Mouse (Mus musculus) stomach, postnatal 0 days (tissue): ENCODE measurements around the gene Gcn1l1. TPM values are rescaled to one million over a fixed set of nuclear protein-coding genes. Genes with fewer than 3 reads are reported as not detected.

Experiments used
- ATAC-seq: fragments of 200-750 bp; cut with Nextera tagmentation; 2 replicates; pipeline ENCODE4 v1.8.0; 2017; ENCODE audit not compliant: low FRiP score, low TSS enrichment
- DNase-seq: peaks from one replicate; pipeline ENCODE4 v3.0.0-alpha.2; 2016; ENCODE audit warnings: low spot score
- H3K27ac ChIP-seq: fragments of 300-500 bp; sonication (generic); replicated peaks from 2 replicates; pipeline ENCODE4 v1.5.1; 2014; ENCODE audit warnings: mild to moderate bottlenecking, control low read depth
- H3K27me3 ChIP-seq: fragments of 300-500 bp; sonication (generic); 2 replicates; pipeline ENCODE4 v1.6.1; 2014; ENCODE audit warnings: low read length; ENCODE audit not compliant: control insufficient read depth, insufficient read depth
- H3K36me3 ChIP-seq: fragments of 300-500 bp; sonication (generic); 2 replicates; pipeline ENCODE4 v1.6.1; 2014; ENCODE audit warnings: low read length, mixed read lengths; ENCODE audit not compliant: control insufficient read depth, insufficient read depth
- H3K4me1 ChIP-seq: fragments of 300-500 bp; sonication (generic); replicated peaks from 2 replicates; pipeline ENCODE4 v1.6.1; 2014; ENCODE audit warnings: antibody characterized with exemption; ENCODE audit not compliant: control insufficient read depth, insufficient read depth
- H3K4me2 ChIP-seq: fragments of 300-500 bp; sonication (generic); replicated peaks from 2 replicates; pipeline ENCODE4 v1.6.1; 2014; ENCODE audit warnings: low read depth, mild to moderate bottlenecking, control low read depth, moderate library complexity
- H3K4me3 ChIP-seq: fragments of 300-500 bp; sonication (generic); 2 replicates; pipeline ENCODE4 v1.5.1; 2014; ENCODE audit warnings: low read depth, low read length, control low read depth
- H3K9ac ChIP-seq: fragments of 300-500 bp; sonication (generic); 2 replicates; pipeline ENCODE4 v1.6.1; 2014; ENCODE audit warnings: mild to moderate bottlenecking, low read length, control low read depth, mixed read lengths
- H3K9me3 ChIP-seq: fragments of 300-500 bp; sonication (generic); 2 replicates; pipeline ENCODE4 v1.6.1; 2016; ENCODE audit warnings: low read length; ENCODE audit not compliant: control insufficient read depth
- CTCF ChIP-seq: IDR thresholded peaks from 2 replicates; pipeline ENCODE4 v1.5.1; 2016; ENCODE audit warnings: antibody characterized with exemption, low read depth, mild to moderate bottlenecking, moderate library complexity
- EP300 ChIP-seq: optimal IDR thresholded peaks from 2 replicates; pipeline ENCODE3; 2016; ENCODE audit warnings: antibody characterized with exemption
- WGBS: fragments of 180-500 bp; shearing (Covaris S2); extraction: QIAGEN DNeasy Blood & Tissue Kit; methylation state at CpG from one replicate; pipeline ENCODE4 v1.1.7; 2014; 5-methylcytosine and 5-hydroxymethylcytosine counted together
- polyA plus RNA-seq: library from polyadenylated mRNA; unstranded; fragments of >200 nt; fragmentation: Nextera tagmentation; extraction: Ambion mirVana; gene quantifications from 2 replicates; pipeline ENCODE4 v1.2.1, GENCODE M21; 2015

Gcn1l1 gene
- polyA plus RNA-seq, 1 experiment from 2014 or later: 11.7 TPM

DNA sequence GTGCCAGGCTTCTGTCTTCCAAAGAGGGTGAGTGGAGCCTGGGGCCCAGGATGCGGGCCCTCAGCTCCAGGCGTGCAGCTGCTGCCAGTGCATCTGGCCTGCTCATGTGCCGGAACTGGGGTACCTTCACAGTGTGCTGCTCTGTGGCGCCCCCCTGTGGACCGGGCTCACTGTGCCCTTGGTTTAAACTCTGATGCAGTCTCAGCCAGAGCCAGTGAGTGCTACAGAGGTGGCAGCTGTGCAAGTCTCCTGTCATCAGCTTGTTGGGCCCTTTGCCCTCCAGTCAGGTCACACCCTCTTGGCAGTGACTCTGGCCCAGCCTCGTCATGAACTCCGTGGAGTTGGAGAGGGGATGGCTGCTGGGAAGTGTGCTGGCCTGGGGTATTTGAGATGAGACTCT is 49.9 kb downstream of the Gcn1l1 start:
- TF ChIP-seq EP300: no peak
- peak; percentile 73 for TF ChIP-seq CTCF
- DNase-seq (peak; percentile 75), ATAC-seq (peak; percentile 31)
- WGBS: 78% methylated on average over 7 of the region's 7 CpGs
- Histone ChIP-seq H3K27ac (no peak overlapping the region), H3K9me3 (no peaks in the 10 kb centered on the region), H3K27me3 (no peaks in the 10 kb centered on the region), H3K4me1 (no peaks in the 10 kb centered on the region), H3K4me3 (no peak overlapping the region), H3K9ac (no peak overlapping the region), H3K36me3 (peaks cover 60% of the 10 kb centered on the region), H3K4me2 (no peak overlapping the region)

DNA sequence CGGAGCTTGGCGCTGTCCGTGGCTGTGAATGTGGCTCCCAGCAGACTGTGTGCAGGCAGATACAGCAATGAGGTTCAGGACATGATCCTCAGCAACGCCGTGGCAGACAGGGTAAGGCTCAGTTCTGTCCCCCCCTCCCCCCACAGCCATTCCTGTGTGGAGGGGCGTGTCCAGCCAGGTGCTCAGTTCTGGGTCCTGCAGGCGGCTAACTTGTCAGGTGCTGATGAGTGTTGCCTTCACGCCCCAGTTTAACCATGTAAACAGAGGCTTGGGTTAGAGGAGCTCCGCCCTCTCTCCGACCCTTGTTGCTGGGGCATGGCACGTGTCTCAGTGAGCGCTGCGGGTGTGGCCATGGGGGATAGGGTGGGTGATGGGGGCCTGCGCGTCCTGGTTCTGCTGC is 54.6 kb downstream of the Gcn1l1 start:
- WGBS: 64% methylated on average over 15 of the region's 15 CpGs
- Histone ChIP-seq H3K9me3 (no peaks in the 10 kb centered on the region), H3K9ac (no peak overlapping the region), H3K4me2 (no peak overlapping the region), H3K27me3 (no peaks in the 10 kb centered on the region), H3K4me3 (no peak overlapping the region), H3K27ac (no peak overlapping the region), H3K36me3 (peaks cover 36% of the 10 kb centered on the region), H3K4me1 (no peaks in the 10 kb centered on the region)
- peak; percentile 33 for DNase-seq
- ATAC-seq: peak; percentile 20; the same call in 1 of the 2 replicates
- TF ChIP-seq EP300 (no peak), CTCF (no peak)

DNA sequence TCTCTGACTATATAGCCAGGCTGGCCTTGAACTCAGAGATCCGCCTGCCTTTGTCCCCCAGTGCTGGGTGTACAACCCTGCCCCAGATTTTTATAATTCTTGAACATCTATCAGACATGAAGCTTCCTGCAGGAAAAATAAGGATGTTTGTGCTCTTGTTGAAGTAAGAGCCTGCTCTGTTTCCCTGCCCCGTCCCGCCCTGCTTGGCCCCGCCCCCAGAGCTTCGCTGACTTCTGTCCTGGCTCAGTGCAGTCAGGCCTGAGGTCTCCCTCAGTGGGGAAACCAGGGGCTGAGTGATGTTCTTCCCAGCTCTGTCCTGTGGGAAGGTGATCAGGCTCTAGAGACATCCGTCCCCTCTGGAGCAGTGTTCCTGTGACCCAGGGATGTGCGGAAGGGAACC is 57.6 kb downstream of the Gcn1l1 start:
- Histone ChIP-seq H3K36me3 (peaks cover 9% of the 10 kb centered on the region), H3K4me1 (no peaks in the 10 kb centered on the region), H3K9me3 (no peaks in the 10 kb centered on the region), H3K9ac (no peak overlapping the region), H3K27ac (no peak overlapping the region), H3K27me3 (no peaks in the 10 kb centered on the region), H3K4me2 (no peak overlapping the region), H3K4me3 (no peak overlapping the region)
- TF ChIP-seq EP300: no peak
- ATAC-seq (no peak), DNase-seq (peak; percentile 54)
- 79% methylated on average over 7 of the region's 7 CpGs for WGBS

DNA sequence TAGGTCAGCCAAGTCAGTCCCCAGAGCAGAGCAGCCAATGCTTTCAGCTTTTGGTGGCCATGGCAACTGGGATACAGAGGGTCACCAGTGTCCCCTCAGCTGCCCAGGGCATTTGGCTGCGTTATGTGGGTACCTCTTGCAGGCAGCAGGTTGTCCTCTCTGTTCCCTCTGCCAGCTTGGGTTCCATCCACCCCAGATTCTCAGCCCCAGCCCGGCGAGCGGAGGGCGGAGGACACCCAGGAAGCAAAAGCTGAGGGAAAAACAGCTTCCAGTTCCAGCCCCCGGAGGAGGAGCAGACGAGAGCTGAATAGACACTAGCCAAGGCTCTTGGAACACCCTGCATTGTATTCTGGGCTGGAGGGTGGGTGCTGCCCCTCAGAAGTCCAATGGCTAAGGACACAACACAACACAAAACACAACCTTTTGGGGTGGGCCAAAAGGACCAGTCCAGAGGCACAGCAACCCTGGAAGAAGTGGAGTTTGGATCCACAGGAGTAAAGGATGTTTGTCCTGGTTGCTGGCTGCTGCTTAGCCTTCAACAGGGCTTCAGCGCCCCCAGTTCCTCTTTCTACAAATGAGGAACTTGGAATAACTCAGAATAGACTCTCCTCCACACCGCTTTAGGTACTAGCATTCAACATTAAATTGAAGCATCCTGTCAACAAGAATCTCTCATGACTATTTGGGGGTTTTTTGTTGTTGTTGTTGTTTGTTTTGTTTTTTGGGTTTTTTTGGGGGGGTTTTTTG is 58.8 kb downstream of the Gcn1l1 start:
- H3K4me2 ChIP-seq: no peak overlapping the region
- TF ChIP-seq CTCF (no peak), EP300 (no peak)
- H3K4me3 ChIP-seq: no peak overlapping the region
- 86% methylated on average over 9 of the region's 9 CpGs for WGBS
- no peak for DNase-seq
- no peaks in the 10 kb centered on the region for H3K9me3 ChIP-seq
- no peaks in the 10 kb centered on the region for H3K4me1 ChIP-seq
- no peaks in the 10 kb centered on the region for H3K27me3 ChIP-seq
- H3K36me3 ChIP-seq: peaks cover 9% of the 10 kb centered on the region; the same call in 1 of the 2 replicates
- no peak overlapping the region for H3K27ac ChIP-seq
- no peak for ATAC-seq
- no peak overlapping the region for H3K9ac ChIP-seq

DNA sequence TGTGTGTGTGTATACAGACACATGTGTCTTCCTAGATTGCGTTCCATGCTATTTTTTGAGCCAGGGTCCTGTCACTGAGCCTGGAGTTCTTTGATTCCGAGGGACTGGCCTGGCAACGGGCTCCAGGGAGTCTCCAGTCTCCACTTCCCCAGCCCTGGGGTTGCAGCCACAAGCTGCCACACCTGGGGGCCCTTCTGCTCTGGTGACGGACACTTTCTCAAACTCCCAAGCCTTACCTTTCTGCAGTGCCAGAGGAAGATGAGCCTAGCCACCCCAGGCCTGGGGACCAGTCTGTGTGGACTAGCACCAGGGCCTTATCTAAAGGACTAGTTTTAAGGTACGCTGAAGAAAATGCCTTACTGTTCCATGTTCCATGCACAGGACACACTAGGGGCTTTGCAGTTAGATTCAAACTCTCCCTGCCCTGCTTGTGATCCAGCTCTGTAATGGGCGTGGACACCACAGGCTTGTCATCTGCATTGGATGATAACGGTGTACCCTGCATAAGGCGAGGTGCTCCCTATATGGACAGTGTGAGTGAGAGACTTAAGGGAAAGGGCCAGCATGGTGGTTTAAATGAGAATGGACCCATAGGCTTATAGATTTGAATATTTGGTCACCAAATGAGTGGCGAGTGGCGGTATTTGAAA is 61.3 kb downstream of the Gcn1l1 start:
- DNase-seq (no peak), ATAC-seq (no peak)
- no peak overlapping the region for H3K4me2 ChIP-seq
- H3K27me3 ChIP-seq: no peaks in the 10 kb centered on the region
- H3K4me3 ChIP-seq: no peak overlapping the region
- no peaks in the 10 kb centered on the region for H3K36me3 ChIP-seq
- H3K9me3 ChIP-seq: no peaks in the 10 kb centered on the region
- H3K27ac ChIP-seq: no peak overlapping the region
- H3K4me1 ChIP-seq: no peaks in the 10 kb centered on the region; the same call in 1 of the 2 replicates
- no peak for TF ChIP-seq CTCF
- no peak for TF ChIP-seq EP300
- H3K9ac ChIP-seq: no peak overlapping the region
- WGBS: 81% methylated on average over 10 of the region's 10 CpGs

DNA sequence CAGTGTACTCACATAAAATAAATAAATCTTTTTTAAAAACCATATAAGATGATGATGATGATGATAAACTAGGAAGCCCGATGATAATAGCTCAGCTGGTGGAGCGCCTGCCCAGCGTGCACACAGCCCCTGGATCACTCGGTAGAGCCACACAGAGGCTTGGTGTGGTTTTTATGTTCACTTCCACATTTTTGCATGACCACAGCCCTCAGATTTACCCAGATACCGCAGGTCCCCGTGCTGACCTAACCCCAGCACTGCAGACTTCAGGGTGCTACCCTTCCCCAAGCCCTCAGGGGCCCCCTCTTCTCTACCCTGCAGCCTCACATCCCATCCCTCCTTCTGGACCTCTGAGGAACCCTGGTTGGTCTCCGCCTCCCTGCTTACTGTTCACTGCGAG is 63.0 kb downstream of the Gcn1l1 start:
- WGBS: 69% methylated on average over 8 of the region's 8 CpGs
- H3K4me2 ChIP-seq: no peak overlapping the region
- no peaks in the 10 kb centered on the region for H3K36me3 ChIP-seq
- ATAC-seq: no peak
- H3K4me1 ChIP-seq: no peaks in the 10 kb centered on the region; the same call in 1 of the 2 replicates
- no peaks in the 10 kb centered on the region for H3K27me3 ChIP-seq
- H3K9me3 ChIP-seq: no peaks in the 10 kb centered on the region
- no peak for DNase-seq
- no peak for TF ChIP-seq EP300
- TF ChIP-seq CTCF: no peak
- H3K27ac ChIP-seq: no peak overlapping the region
- no peak overlapping the region for H3K4me3 ChIP-seq
- H3K9ac ChIP-seq: no peak overlapping the region; the same call in 1 of the 2 replicates
